Mouse (Mus musculus) common myeloid progenitor, adult 5-6 weeks (primary cell): ENCODE results near the gene Kif21b. TPM values are rescaled to one million over a fixed set of nuclear protein-coding genes. Genes with fewer than 3 reads are reported as not detected.

Source experiments
- ATAC-seq: replicated peaks from 2 replicates; pipeline ENCODE4 v1.8.0; 2016; ENCODE audit warnings: low read depth, mild to moderate bottlenecking, moderate TSS enrichment, inconsistent platforms; ENCODE audit not compliant: poor library complexity, severe bottlenecking
- total RNA-seq: library from RNA; stranded (forward); fragments of 200-1000, 187-1606 nt; gene quantifications from 2 replicates; pipeline ENCODE4 v1.2.3, GENCODE M21; 2017

Kif21b gene
- total RNA-seq, 1 experiment from 2014 or later = 13.4 TPM

DNA sequence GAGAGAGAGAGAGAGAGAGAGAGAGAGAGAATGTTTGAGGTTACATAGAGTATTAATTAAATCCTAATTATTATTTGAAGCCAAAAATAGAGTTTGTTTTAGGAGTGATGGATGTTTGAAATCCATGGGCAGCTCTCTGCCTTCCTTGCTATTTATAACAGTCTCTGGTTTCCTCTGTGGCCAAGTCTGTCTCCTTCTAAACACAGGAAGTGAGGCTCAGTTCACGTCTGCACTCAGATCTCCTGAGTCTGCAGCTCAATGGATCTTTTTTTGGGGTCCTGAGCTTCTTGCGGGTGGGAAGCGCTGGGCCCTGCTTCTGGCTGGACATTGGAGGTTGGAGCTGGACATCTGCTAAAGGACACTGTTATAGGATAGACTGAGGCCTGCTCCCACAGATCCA, 3.3 kb upstream of the Kif21b start:
- 0 out of 2 replicates have a peak, but pooled peaks have one; percentile 27 for ATAC-seq

DNA sequence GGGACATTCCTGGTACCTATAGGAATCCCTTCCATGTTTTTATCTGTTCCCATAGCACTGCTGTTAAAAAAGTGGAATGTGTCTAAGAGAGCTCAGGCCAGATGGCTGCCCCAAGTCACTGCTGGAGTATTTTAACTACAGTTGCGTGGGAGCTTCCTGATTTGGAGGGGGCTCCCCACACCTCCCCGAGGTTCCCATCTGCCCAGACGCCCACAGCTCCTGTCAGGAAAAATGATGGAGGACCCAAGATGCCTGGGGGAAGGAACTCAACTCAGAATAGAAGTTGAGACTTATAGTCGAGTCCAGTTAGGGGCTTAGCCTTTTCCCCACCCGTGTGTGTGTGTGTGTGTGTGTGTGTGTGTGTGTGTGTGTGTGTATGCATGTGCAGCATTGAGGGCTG, 2.8 kb upstream of the Kif21b start:
- no peak for ATAC-seq

DNA sequence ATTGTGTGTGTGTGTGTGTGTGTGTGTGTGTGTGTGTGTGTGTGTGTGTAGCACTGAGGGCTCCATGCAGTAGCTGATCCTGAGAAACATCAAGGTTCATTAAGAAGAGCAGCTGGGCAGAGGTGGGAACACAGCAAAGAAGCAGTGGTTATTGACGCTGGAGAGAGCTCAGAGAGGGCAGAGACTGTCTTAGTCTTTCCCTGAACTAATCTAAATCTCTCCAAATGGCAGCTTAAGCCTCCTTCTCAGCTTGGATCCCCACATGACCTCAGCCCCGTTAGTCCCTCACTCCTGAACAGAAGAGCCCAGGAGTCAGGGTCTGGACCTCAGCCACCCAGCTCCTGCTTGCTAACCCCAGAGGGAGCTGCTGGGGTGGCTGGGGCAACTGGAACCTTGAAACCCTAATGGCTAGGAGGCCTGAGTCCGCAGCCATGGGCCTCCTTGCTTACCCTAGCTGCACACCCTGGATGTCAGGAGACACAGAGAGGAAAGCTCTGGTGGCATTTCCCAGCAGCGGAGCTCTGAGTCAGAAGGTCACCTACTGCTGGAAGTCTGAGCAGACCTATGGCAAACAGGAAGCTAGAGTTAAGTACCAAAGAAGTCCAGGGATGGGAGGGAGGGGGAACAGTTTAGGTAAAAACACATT, 2.1 kb upstream of the Kif21b start:
- ATAC-seq = no peak

DNA sequence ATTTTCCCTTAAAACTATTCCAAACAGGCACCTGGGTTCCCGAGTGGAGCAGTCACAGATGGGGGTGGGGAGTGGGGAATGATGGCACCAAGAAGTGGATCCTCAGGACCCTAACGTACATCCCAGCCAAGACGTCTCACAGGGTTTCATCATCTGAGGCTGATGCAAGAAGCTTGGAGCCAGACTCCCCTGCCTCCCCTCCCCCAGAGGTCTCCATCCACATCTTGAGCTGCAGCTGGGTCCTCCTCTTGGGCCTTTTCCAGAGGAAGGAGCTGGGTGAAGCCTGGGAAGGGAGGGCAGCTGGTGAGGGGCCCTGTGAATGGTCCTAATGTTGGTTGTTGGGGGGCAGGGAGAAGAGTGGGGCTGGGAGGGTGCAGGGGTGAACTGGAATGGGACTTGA, 1.1 kb upstream of the Kif21b start:
- no peak for ATAC-seq

DNA sequence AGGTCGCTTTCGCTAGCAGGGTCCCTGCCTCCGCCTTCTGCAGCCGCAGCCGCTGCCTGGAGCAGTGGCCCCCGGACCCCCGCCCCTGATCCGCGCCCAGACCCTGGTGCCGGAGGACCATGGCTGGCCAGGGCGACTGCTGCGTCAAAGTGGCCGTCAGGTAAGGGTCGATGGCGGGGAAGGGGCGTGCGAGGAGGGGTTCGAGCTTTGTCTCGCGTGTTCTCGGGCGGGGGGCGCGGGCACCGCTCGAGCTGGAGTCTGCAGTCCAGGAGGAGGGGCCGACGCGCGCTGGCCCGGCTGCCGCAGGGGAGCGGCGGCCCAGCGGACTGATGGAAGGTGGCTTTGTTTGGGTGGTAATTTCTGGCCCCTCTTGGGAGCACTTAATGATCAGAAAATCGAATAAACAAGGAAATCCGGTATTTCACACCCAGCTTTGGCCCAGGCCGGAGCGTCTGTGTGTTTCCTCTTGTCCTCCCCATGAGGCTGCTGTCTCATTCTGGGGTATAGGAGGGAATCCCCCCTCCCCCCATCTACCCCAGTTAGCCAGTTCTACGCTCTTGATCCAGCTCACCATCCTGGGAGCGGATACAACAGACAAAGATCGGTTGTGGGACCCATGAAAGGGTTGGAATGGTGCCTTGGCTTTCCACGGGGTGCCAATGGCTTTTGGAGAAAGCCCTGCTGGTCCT, 558 bp downstream of the Kif21b start:
- ATAC-seq = no peak

DNA sequence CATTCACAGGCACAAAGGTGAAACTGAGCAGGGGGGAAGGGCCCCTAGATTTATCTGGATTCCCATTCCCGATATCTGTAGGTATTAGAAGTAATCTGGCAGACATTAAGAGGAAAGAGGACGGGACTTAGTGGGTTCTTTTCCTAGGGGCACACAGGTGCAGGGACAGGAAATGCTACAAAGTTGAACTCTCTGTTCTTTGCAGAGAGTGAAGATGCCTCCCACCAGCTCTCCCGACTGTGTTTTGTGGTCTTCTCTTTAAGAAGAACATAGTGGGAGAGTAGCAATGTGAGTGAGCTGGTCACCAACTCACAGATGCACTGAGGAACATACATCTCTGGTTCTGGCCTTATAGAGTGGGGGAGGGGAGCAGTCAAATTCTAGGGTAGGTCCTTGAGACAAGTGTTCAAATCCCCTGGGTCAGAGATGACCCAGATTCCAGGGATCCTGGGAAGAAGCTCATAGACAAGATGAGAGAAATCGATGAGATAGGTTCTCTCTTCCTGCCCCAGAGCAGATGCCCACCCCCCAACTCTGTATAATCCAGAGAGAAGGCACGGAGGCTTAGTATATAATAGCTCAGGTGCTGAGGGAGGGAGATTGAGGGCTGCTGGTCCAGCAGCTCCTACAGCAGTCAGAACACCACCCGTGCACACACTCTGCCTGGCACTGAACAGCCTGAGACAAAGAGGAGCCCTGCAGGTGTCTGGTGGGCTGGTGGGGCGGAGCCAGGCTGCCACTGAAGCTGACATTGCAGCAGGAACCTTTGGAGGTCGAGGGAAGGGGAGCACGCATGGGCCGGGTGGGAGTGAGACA, 1.4 kb downstream of the Kif21b start:
- ATAC-seq = no peak

DNA sequence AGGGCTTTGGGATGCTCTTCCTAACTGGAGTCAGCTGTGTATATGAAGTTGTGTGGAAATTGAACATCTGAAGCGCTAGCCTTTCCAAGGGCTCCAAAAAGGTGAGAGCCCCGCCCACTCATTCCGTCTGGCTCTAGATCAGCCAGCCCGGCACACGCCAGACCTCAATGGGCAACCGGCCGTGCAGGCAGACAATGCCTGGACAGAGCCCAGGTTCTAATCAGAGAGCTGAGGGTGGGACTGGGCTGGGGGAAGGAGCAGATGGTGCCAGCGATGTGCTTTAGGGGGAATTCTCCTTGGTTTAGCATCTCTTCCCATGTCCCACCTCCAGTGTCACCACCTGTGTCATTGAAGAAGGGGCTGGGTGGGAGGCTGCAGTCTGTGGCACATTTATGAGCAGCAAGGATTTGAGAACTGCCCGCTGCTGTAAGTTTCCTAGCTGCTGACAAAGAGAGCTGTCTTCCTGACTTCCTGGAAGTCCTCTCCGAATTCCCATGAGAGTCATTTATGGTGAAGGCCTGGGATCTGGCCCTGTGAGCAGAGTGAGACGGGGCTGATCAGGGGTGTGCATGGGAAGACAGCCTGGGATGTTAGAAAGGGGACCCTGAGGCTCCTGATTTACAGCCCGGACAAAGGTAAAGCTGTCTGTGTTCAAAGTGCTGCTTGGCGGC, 2.5 kb downstream of the Kif21b start:
- ATAC-seq = no peak

DNA sequence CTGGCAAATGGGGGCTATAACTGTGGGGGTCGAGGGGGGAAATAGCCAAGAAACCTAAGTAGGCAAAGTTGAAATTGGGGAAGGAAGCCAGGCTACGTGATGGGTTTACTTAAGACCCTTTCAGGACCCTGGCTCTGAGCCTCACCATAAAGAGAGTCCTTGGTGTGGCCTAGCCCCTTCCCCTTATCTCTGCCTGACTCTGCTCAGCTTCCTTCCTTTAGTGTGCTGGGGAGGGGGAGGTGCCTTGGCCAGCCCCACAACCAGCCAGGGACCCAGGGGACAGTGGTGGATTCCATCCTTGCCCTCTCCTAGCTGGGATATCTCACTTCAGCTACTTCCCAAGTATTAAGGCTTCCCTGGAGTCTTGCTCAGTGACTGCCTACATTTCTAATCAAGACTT, 3.4 kb downstream of the Kif21b start:
- ATAC-seq = no peak

DNA sequence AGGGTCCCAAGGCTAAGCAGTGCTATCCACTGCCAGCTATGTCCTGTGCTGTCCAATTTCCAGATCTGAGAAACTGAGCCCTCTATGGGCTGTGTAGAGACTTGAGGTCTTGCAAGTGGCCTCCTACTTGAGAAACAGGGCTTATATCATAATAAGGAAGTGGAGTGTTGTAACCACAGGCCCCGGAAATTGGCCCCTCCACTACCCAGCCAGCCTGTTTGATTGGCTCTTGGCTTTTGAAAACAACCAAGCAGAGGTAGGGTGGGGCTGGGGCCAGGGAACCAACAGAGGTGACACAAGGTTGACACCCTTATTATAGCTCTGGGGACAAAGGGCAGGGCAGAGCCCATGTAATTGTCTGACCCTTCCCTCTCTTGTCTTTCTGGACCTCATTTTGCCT, 3.9 kb downstream of the Kif21b start:
- ATAC-seq = peak; percentile 56

DNA sequence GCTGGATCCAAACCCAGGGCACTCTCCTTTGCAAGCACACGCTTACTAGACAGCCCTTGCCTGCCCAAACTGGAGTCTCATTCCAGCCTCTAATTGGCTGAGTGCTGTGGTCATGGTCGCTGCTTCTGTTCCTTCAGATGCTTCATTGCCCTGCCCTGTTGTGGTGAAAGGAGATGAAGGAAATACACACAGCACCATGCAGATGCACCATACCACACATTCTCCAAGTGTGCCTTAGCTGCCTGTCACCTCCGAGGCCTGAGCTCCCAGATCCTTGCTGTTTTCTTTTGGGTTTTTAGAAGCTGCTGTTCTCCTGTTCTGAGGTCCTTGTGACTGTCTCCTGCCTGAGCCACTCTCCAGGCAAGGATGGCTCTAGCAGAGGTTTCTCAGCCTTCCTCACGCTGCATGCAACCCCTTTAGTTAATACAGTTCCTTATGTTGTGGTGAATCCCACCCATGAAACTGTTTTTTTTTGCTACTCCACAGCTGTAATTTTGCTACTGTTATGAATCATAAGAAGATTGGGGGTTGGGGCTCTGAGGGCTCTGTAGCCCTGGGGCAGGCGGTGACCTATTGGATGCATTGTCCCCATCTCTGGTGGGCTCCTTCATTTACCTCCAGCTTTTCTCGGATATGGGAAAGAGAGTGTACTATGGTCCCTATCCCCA, 4.7 kb downstream of the Kif21b start:
- ATAC-seq = no peak

DNA sequence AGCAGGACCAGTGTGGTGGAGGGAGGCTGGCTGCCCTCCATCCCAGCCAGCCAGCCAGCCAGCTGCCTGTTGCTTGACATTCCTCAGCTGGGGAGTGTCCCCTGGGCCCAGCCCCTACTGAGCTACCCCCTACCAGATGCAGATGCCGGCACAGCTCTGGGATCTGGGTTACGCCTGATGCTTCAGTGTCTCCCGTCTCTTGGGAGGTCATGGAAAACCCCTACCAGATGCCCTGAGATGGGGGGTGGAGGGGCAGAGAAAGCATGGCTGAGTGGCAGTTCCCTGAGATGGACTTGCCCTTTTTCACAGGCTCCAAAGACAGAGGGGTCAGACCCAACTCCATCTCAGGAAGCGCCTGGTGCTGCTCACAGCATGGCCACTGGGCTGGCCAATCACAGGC, 5.4 kb downstream of the Kif21b start:
- no peak for ATAC-seq

DNA sequence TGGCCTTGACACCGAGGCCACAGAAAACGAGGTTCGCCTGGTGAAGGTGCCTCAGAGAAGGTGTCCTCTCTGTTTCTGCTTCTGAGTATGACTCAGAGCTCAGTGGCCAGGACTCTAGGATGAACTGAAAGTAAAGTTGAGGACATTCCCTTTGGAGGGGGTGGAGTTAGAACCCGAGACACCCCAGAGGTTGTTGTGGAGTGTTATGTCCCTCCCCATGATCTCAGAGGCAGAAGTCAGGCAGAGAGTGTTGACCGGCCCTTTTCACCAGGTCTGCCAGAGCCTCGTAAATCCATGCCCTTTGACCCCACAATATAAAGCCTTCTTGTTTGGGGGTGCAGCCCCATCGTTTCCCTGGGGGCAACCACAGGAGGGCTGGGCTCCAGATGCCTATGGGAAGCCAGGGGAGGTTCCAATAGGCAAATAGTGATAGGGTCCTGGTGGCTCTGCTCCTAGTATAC, 5.9 kb downstream of the Kif21b start:
- no peak for ATAC-seq

DNA sequence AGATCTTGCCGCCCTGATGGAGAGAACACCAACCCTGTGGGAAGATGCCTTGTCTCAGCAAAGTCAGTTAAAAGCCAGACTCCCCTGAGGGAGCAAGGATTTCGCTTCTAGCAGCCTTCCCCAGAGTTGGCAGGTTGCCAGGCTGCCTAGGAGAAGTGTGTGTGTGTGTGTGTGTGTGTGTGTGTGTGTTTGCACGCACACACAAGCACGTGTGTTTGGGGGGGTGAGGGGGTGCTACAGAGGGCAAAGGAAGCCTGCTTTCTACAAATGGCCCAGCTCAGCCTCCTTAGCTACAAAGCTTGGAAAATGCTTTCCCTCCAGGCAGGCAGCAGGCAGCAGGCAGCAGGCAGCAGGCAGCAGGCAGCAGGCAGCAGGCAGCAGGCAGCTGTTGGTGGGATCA, 6.4 kb downstream of the Kif21b start:
- ATAC-seq = no peak

DNA sequence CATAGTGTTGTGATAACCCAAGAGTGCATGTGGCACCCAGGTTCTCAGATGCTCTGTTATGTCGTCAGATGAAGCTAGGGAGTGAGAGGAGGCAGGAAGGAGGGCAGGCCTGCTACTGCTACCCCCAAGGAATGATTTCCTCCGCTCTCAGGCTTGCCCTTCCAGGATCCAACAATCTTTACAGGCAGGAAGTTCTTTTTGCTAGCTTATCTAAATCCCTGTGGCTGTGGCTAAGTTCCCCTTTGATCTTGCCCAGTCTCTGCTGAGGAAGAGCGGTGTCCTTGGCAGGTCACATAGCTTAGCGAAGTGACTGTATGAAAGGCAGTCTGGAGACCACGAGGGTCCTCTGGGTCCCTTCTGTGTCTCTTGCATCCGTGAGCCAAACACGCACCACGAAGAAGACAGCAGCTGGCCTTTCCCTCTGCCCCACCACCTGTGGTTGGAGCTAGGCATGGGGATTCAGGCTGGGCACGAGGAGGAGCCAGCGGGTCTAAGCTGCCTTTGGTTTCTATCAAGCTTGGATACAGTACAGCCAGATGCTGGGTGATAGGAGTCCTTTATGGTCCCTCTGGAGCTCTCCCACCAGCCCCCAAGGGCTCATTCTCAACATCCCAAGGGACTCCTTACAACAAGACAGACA, 7.1 kb downstream of the Kif21b start:
- no peak for ATAC-seq

DNA sequence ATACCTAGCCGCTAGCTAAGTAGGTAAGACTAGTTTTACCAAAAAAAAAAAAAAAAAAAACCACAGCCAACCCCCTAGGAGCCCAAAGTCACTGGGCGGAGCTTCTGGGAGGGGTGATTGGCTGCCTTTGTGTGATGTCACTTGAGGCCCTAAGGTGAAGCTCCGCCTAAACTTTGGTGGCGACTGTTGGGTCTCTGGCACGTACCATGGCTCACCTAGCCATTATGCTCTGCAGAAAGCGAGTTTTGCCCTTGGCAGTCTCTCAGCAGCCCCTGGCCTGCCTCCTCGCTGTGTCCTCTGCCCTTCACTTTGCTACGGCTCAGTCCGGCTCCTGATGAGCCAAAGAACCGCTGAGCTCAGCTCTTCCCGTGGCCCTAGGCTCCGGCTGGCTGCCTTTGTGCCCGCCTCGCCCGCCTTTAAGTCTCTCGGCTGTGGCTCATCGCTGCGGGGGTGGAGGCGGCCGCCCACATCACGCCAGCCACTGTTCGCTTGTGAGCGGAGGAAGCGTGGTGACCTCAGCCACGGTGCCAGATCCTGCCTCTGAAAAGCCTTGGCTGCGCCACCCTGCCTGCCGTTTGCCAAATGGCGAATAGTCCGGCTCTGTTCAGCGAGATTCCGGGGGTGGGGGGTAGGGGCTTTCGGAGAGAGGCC, 8.9 kb downstream of the Kif21b start:
- ATAC-seq = peak; percentile 74

DNA sequence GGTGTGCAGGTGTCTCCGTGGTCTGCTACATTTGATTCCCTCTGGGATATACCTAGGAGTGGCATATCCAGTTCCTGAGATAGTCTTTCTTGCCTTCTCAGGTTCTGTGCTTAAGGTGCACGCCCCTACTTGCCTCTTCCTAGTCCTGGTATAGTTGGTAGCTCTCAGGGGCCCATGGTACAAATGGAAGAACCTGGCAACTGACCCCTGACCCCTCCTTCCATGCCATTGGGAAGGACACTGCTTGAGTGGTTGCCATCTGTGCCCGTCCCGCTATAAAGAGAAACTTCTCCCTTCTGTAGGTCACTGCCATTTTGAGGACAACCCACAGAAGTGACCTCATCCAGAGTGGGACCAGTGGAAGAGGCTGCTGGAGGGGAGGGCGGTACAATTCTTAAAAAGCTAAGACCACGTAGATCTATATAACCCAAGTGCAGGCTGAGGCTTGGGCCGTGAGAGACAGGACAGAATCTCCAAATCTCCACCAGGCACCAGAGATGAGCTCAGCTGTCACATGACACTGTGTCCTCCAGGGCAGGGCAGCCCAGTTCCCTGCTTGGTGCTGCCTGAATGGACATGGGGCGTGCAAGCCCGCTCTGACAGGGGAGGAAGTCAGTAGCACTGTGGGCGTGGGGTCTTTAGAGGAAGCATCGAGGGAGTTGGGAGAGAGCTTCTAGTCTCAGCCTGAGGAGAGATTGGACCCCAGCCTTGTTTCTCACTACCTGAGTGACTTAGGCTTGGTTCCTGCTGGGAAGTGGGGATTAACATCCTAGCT, 10.2 kb downstream of the Kif21b start:
- ATAC-seq = peak; percentile 18

DNA sequence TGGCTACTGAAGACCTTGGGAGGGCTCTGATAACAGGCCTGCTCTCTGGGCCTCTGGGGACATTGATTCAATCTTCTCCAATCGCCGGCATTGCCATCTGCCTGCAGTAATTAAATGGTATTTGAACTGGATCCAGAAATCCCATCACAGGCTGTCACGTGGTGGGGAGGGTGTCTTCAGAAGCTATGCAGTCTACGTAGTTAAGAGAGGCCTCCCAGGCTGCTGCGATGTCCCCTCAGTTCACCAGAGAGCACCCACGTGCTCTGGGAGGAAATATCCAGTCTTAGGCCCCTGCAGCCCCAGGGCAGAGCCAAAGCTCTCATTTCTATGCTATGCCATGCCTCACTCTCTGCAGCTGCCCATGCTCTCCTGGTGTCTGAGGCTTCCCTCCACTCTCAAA, 11.1 kb downstream of the Kif21b start:
- ATAC-seq = no peak

DNA sequence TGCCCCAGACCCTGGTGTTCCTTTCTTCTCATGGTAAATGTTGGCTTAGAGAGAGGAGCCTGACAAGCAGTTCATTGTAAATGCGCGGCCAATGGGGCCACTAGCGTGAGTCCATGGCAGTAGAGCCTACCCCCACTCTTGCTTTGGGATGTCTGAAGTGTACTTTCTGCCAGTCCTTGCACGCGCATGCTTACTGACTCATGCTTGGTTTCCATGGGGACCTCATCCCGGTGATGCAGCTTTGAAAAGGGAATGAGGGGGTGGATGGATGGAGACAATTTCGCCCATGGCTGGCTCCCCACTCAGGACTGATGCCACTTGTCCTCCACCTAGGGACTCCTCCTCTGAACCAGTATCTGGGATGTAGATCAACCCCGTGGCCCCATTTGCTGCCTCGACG, 12.3 kb downstream of the Kif21b start:
- no peak for ATAC-seq
